Mouse (Mus musculus): ENCODE results near the gene Cavin1.
A peak's percentile ranks its signal among the peaks of the same experiment; 100 is the strongest.
"Not testable (repeated sequence)": the region's sequence is repeated elsewhere in the genome, so short reads cannot be mapped to it uniquely, and the experiment has no call there.

- not testable (repeated sequence) for TF ChIP-seq E2F4 (IDR thresholded peaks at IDR 0.05; ENCODE audit: insufficient read depth); USF1 (IDR thresholded peaks at IDR 0.05; ENCODE audit: low read depth); POLR2A (IDR thresholded peaks at IDR 0.05; ENCODE audit: insufficient read length, low read depth); MAX (IDR thresholded peaks at IDR 0.05; ENCODE audit: low read depth); MYOD1 (IDR thresholded peaks at IDR 0.05; ENCODE audit: control insufficient read depth in 1 of 3, insufficient read length in 2 of 3, low read depth in 2 of 3); POLR2AphosphoS2 (IDR thresholded peaks at IDR 0.05; ENCODE audit: insufficient read length, low read depth); REST (IDR thresholded peaks at IDR 0.05; ENCODE audit: insufficient read depth, insufficient read length); TCF12 (IDR thresholded peaks at IDR 0.05; ENCODE audit: insufficient read depth, poor library complexity, severe bottlenecking); MYOG (IDR thresholded peaks at IDR 0.05; ENCODE audit: control insufficient read depth in 1 of 3, insufficient read depth in 1 of 3, insufficient read length in 2 of 3, low read depth in 2 of 3); TCF3 (IDR thresholded peaks at IDR 0.05; ENCODE audit: insufficient read length, low read depth)
- TF ChIP-seq CEBPB (IDR thresholded peaks at IDR 0.05; ENCODE audit: insufficient read depth, poor library complexity, severe bottlenecking), result peak; percentile 54; the same call in 1 of the 2 replicates
These were observed 31.3 kb upstream of the Cavin1 start for GRCm38 (mm10) chr11:101001875-101002552.

Data from myocyte (in vitro differentiated cells).